Mouse (Mus musculus) liver, embryonic 14.5 days (tissue): Measurements from ENCODE around the gene Zfp873.
"Not testable (repeated sequence)": the region's sequence is repeated elsewhere in the genome, so short reads cannot be mapped to it uniquely, and the experiment has no call there.

Experiments
- CTCF ChIP-seq: IDR thresholded peaks from 2 replicates; pipeline ENCODE4 v1.5.1; 2016; ENCODE audit warnings: antibody characterized with exemption, low read depth, control low read depth
- EP300 ChIP-seq: IDR thresholded peaks from 2 replicates; pipeline ENCODE4 v1.6.1; 2016; ENCODE audit warnings: antibody characterized with exemption, low read depth

GRCm38 (mm10) chr10:82003209-82003608 is 44.7 kb upstream of the Zfp873 start:
- not testable (repeated sequence) for TF ChIP-seq CTCF, EP300
